Mouse (Mus musculus) layer of hippocampus, adult 2 months (tissue): ENCODE data around the gene Zfpl1. TPM values are rescaled to one million over a fixed set of nuclear protein-coding genes. Genes with fewer than 3 reads are reported as not detected.

Experiments
- DNase-seq, 2 experiments: peaks; one replicate each; pipeline ENCODE4 v3.0.0; 2022; ENCODE audit warnings: low spot score in 2 of 2
- H3K27ac ChIP-seq: fragments of 200-600 bp; 2 replicates; pipeline ENCODE4 v1.8.1; 2022
- H3K4me3 ChIP-seq: fragments of 200-600 bp; 2 replicates; pipeline ENCODE4 v1.8.1; 2022; ENCODE audit warnings: mild to moderate bottlenecking
- CTCF ChIP-seq: fragments of 200-600 bp; conservative IDR thresholded peaks from 2 replicates; pipeline ENCODE4 v1.8.1; 2022; ENCODE audit warnings: antibody characterized with exemption, mild to moderate bottlenecking, moderate library complexity
- total RNA-seq, 2 experiments: library from RNA; stranded (reverse); gene quantifications; 2 replicates each; pipeline ENCODE4 v1.2.3; 2021

Gene Zfpl1
- total RNA-seq, 2 experiments from 2014 or later: 40.1 to 44.0 TPM

DNA sequence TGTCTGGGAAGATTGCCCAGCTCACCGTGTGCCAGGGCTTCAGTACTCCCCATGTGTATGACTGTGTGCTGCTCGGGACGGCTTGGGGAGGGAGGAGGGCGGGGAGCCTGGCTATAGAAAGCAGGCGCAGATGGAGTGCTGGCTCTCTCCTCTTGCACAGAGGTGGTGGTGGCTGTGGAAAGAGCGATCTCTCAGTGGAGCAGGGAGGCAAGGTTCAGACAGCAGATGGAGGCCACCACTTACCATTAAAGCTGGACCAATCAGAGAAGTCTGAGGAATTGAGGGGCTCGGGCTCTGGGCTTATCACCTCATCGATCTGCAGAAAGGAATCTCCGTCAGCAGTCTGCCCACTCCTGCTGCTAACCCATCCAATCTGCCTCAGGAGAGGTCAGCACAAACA is 2.6 kb downstream of the Zfpl1 start, which contains the start of gene Gm28374:
Gene Gm28374 (minus strand): TSS at position 101 of the 400 bp plus-strand sequence.
- DNase-seq: no peak
- H3K4me3 ChIP-seq: no peak within 1 kb of the TSS
- TF ChIP-seq CTCF: no peak
- H3K27ac ChIP-seq: no peak within 1 kb of the TSS

- no peak for TF ChIP-seq CTCF
Observed at GRCm38 (mm10) chr19:6079983-6080480, 4.7 kb downstream of the Zfpl1 start, which contains the start of gene Tmem262. Gene Tmem262, plus strand, starts transcription at chr19:6080033.

DNA sequence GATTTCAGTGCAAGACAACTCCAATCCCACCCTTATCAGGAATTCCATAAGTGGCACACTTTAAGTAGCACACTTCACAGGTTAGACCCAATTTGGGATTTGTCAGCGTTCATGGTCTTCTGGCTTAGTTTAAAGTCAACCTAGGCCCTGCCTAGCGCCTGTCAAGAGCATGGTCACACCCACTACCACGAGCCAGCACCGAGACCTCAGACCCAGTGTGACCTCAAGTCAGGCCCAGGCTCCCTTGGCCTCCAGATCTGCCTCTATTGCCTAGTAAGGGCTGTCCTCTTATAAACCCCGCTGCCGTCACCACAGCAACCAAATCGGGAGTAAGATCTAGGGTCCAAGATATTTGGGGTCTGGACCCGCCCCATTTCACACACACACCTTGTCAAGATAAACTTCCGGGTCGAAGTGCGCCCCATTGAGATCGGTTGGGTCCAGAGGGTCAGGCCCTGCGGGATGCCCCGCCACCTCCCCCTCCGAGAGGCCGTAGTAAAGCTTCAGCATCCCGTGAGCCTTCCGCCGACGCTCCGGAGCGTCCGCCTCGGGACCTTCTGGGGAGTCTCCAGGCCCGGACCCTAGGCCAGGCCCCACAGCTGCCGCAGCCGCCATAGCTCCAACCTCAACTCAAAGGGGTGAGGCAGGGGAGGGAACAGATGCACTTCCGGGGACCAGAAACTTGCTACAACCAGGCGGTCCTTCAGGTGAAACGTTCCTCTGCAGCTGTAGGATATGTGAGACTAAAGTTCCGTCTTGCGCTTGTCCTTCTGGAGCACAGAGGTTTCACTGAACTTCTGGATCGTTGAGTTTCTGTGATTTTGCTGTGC is 8.0 kb downstream of the Zfpl1 start, which contains the start of gene Vps51:
Gene Vps51 (minus strand): TSS at position 668 of the 830 bp plus-strand sequence.
- DNase-seq: peak; percentile 86 to 89
- peak within 1 kb of the TSS; percentile 95 for H3K27ac ChIP-seq
- H3K4me3 ChIP-seq: peak within 1 kb of the TSS; percentile 72
- TF ChIP-seq CTCF: no peak

More at GRCm38 (mm10) chr19:6079983-6080480, 4.7 kb downstream of the Zfpl1 start, which contains the start of gene Tmem262:
- Histone ChIP-seq H3K4me3 (no peak within 1 kb of the TSS), H3K27ac (no peak within 1 kb of the TSS)
- no peak for DNase-seq

DNA sequence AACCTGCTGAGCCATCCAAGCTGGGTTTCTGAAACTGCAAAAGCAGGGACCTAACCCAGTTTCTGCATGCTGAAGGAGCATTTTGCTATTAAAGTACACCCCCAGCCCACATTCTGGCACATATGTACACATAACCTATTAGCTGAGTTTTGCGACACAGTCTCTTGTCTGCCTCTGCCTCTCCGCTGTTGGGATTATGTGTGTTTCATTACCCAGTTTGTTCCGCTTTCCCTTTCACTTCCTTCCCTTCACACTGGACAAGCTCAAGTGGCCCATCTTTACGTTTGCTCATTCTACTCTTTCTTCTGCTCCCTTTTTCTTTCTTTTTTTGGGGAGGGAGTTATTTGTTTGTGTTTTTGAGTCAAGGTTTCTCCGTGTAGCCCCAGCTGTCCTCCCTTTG is 10.9 kb downstream of the Zfpl1 start:
- Histone ChIP-seq H3K27ac (0 out of 2 replicates have a peak overlapping the region, but pooled peaks have one; percentile 14), H3K4me3 (no peak overlapping the region)
- DNase-seq: no peak
- no peak for TF ChIP-seq CTCF

- DNase-seq: no peak
- Histone ChIP-seq H3K27ac (no peak overlapping the region), H3K4me3 (no peak overlapping the region)
- TF ChIP-seq CTCF: no peak
Observed at GRCm38 (mm10) chr19:6071261-6071660, 13.5 kb downstream of the Zfpl1 start.

DNA sequence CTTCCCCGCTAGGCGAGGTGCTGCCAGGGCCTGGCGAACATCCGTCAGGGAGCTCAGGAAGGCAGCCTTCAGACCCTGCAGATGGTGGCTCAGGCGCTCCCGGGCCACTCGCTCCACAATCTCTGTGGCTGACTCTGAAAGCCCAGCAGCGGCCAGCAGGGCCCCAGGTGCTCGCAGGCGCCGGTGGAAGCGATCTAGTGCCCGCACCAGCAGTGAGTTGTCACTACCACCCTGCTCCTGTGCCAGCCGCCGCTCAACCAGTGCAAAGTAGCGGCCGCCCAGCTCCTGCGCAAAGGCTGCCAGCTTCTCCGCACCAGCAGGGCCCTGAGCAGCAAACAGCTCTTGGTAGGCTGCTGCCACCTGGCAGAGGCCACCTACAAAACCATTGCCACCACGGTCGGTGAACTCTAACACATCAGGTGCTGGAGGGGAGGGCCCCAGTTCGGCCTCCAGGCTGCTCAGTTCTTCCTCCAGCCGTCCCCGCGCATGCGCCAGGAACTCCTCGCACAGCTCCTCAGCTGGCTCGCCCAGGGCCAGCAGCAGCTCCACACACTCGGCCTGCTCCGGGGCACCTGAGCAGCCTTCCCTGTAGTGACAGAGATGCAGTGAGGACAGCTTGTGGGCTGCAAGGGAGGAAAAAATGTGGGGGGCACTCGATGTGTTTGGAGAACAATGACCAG is 14.0 kb downstream of the Zfpl1 start:
- no peak for TF ChIP-seq CTCF
- Histone ChIP-seq H3K27ac (no peak overlapping the region), H3K4me3 (no peak overlapping the region)
- no peak for DNase-seq

DNA sequence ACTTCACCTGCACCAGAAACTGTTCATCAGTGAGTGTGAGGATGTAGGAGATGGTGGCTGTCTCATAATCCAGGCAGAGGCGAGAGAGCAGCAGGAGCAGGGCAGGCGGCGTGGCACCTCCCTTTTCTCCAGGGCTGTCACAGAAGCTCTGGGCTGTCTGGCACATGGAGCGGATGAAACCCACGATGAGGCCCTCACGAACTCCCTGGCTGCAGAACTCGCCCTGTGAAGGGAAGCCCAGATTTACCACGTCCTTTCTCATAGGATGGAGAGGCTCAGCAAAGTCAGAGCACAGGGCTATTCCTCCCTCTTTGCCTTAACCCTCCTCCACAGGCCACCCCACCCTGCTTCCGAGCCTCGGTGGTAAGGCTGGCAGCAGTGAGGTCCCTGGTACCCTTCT is 14.9 kb downstream of the Zfpl1 start:
- no peak overlapping the region for H3K27ac ChIP-seq
- DNase-seq: no peak

DNA sequence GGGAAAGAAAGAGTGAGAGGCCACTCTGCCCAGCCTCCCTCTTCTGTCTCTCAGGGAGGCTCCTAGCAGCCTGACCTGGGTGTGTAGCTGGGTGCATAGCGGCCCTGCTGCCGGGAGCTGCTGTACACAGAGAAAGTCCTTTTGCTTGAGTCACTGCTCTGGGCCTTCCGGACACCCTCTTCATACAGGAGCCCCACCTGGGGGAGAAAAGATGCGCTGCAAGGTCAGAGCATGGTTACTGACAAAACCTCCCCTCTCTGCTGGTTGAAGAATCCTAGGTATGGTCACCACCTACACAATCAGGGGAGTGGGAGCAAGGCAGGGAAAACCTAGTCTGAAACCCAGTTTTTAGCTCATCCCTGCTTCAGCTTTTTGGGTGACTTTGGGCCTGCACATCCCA is 15.8 kb downstream of the Zfpl1 start:
- no peak overlapping the region for H3K27ac ChIP-seq
- no peak for DNase-seq
- TF ChIP-seq CTCF: peak; percentile 30; the same call in 1 of the 2 replicates
- no peak overlapping the region for H3K4me3 ChIP-seq

More for the DNA sequence above, 14.9 kb downstream of the Zfpl1 start:
- no peak for TF ChIP-seq CTCF
- no peak overlapping the region for H3K4me3 ChIP-seq

GRCm38 (mm10) chr19:6067724-6068415 is 16.9 kb downstream of the Zfpl1 start, which contains the start of gene Tm7sf2:
Gene Tm7sf2, minus strand, starts transcription at chr19:6068373.
- peak within 1 kb of the TSS; percentile 87 for H3K27ac ChIP-seq
- DNase-seq: peak; percentile 86 to 88
- TF ChIP-seq CTCF: peak; percentile 35
- H3K4me3 ChIP-seq: peak within 1 kb of the TSS; percentile 57

DNA sequence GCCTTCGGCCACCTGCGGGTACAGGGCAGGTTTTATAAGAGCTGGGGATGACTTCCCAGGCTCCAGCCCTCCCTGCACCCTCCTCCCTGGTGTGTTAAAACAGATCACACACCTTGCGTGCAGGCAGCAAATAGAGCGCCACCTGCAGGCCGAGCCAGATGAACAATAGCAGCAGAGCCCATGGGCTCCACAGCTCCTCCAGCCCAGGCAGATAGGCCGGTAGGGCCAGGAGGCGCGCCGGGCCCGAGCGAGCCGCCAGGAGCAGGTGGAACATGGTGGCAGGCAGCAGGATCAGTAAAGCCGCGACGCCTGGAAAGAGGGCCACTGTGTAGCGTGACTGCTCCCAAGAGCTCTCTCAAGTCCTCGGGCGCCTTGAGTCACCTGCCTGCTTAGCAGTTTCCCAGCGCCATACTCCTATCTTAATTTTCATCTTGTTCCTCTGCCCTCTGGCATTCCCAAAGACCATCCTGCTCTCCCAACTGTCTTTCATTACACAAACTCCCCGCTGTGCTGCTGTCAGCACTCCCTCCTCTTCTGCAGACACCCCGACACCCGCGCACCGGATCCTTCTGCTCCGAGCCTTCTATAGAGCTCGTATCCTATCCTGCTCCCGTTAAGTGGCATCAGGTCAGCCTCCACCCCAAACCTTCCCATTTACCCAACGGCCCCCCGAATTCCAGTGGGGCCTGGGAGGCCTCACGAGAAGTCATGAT is 17.6 kb downstream of the Zfpl1 start:
- peak; percentile 97 for TF ChIP-seq CTCF
- H3K4me3 ChIP-seq: peak overlapping the region; percentile 57
- H3K27ac ChIP-seq: peak overlapping the region; percentile 87
- peak; percentile 66 to 80 for DNase-seq

DNA sequence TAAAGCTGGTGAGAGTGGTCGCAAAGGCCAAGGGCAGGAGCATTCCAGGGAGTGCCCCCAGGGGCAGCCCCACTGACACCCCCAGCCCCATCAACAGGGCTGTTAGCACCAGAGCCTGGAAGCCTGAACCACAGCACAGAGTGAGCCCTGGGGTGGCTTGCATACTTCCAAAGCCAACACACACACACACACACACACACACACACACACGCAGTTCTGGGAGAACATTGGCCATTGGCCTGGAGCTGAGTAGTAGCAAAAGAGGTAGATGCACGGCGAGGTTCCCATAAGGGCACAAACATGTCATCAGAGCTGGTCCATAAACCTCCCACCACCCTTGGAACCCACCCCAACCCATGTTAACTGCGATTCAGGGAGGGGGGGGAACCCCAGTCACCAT is 18.2 kb downstream of the Zfpl1 start:
- H3K27ac ChIP-seq: peak overlapping the region; percentile 87
- peak overlapping the region; percentile 57 for H3K4me3 ChIP-seq
- DNase-seq: no peak
- TF ChIP-seq CTCF: no peak

DNA sequence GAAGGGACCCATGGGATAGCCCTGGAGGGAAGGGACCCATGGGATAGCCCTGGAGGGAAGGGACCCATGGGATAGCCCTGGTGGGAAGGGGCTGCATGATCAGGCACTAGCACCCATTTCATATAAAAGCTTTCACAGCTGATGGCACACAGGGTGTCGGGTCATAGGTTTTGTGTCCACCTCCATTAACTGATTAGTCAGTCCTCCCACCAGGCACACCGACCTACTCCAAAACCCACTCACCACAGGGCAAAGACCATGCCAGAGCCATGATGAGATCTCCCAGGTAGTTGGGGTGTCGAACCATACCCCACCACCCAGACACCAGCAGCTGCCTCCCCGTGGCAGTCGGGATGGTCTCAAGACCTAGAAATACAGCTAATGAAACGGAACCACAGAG is 21.7 kb downstream of the Zfpl1 start:
- Histone ChIP-seq H3K4me3 (peak overlapping the region; percentile 85; the same call in 1 of the 2 replicates), H3K27ac (no peak overlapping the region)
- DNase-seq: no peak
- TF ChIP-seq CTCF: no peak
